Mouse (Mus musculus) erythroblast, embryonic 14.5 days (primary cell): ENCODE results near the gene Anln. TPM values are rescaled to one million over a fixed set of nuclear protein-coding genes. Genes with fewer than 3 reads are reported as not detected.
"Not testable (repeated sequence)": the region's sequence is repeated elsewhere in the genome, so short reads cannot be mapped to it uniquely, and the experiment has no call there.

ENCODE experiments used
- H3K27me3 ChIP-seq: 2 replicates; pipeline ENCODE4 v1.6.1; 2012; ENCODE audit warnings: inconsistent platforms; ENCODE audit not compliant: control insufficient read depth
- H3K36me3 ChIP-seq: 2 replicates; pipeline ENCODE4 v1.6.1; 2012; ENCODE audit warnings: mild to moderate bottlenecking, inconsistent platforms; ENCODE audit not compliant: control insufficient read depth
- H3K4me1 ChIP-seq: 2 replicates; pipeline ENCODE4 v1.6.1; 2012; ENCODE audit warnings: inconsistent platforms; ENCODE audit not compliant: control insufficient read depth
- H3K4me3 ChIP-seq: replicated peaks from 2 replicates; pipeline ENCODE3; 2012; ENCODE audit warnings: moderate library complexity, mild to moderate bottlenecking, inconsistent platforms
- H3K9me3 ChIP-seq: 2 replicates; pipeline ENCODE4 v1.6.1; 2012; ENCODE audit warnings: low read length, inconsistent platforms, mixed read lengths; ENCODE audit not compliant: control insufficient read depth
- GATA1 ChIP-seq: IDR thresholded peaks from 2 replicates; pipeline ENCODE4 v1.6.1; 2012; ENCODE audit warnings: low read length, inconsistent platforms, mixed read lengths
- TAL1 ChIP-seq: IDR thresholded peaks from 3 replicates; pipeline ENCODE4 v1.6.1; 2012; ENCODE audit warnings: low read length, inconsistent platforms, mixed read lengths
- polyA plus RNA-seq: library from polyadenylated mRNA; stranded (reverse); fragments of >175 nt; gene quantifications from 2 replicates; pipeline ENCODE4 v1.2.3, GENCODE M21; 2012

Anln gene
- polyA plus RNA-seq, 1 experiment, result 0.87 TPM

GRCm38 (mm10) chr9:22405414-22405813 is 16.4 kb upstream of the Anln start:
- TF ChIP-seq GATA1 (no peak), TAL1 (no peak)
- Histone ChIP-seq H3K4me1 (peaks cover 4% of the 10 kb centered on the region; the same call in 1 of the 2 replicates), H3K27me3 (no peaks in the 10 kb centered on the region), H3K36me3 (no peaks in the 10 kb centered on the region), H3K4me3 (no peak overlapping the region), H3K9me3 (no peaks in the 10 kb centered on the region)

DNA sequence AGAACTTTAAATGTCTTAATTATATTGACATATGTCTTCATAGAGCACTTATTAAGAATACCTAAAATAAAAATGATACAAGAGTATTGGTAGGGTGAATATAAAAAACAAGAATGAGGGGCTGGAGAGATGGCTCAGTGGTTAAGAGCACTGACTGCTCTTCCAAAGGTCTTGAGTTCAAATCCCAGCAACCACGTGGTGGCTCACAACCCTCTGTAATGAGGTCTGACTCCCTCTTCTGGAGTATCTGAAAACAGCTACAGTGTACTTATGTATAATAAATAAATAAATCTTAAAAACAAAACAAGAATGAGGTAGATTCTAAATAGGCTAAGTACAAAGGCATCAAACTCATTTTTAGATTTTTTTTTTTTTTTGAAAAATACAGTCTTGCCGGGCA is 14.5 kb upstream of the Anln start:
- not testable (repeated sequence) for H3K27me3 ChIP-seq, H3K36me3 ChIP-seq, H3K4me1 ChIP-seq, H3K4me3 ChIP-seq, H3K9me3 ChIP-seq

GRCm38 (mm10) chr9:22402976-22403375 is 14.0 kb upstream of the Anln start:
- no peak overlapping the region for H3K4me3 ChIP-seq
- no peaks in the 10 kb centered on the region for H3K36me3 ChIP-seq
- TF ChIP-seq TAL1 (no peak), GATA1 (no peak)
- no peaks in the 10 kb centered on the region for H3K4me1 ChIP-seq
- no peaks in the 10 kb centered on the region; the same call in 1 of the 2 replicates for H3K27me3 ChIP-seq
- H3K9me3 ChIP-seq, result no peaks in the 10 kb centered on the region

DNA sequence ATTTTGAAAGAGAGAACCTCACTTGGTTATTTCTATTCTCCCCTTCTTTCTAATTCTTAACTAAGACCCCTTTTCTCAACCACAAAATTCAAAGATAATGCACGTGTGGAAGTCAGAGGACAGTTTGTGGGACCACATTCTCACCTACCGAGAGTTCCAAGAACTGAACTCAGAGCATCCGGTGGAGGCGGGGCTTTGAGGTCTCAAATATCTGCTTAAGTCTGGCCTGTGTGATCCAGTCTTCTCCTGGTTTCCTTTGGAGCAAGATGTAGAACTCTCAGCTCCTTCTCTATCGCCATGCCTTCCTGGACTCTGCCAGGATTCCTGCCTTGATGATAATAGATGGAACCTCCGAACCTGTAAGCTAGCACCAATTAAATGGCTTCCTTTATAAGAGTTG is 13.0 kb upstream of the Anln start:
- TF ChIP-seq GATA1 (no peak), TAL1 (no peak)
- no peak overlapping the region for H3K4me3 ChIP-seq
- no peaks in the 10 kb centered on the region; the same call in 1 of the 2 replicates for H3K27me3 ChIP-seq
- H3K9me3 ChIP-seq, result no peaks in the 10 kb centered on the region
- H3K36me3 ChIP-seq, result no peaks in the 10 kb centered on the region
- no peaks in the 10 kb centered on the region for H3K4me1 ChIP-seq

DNA sequence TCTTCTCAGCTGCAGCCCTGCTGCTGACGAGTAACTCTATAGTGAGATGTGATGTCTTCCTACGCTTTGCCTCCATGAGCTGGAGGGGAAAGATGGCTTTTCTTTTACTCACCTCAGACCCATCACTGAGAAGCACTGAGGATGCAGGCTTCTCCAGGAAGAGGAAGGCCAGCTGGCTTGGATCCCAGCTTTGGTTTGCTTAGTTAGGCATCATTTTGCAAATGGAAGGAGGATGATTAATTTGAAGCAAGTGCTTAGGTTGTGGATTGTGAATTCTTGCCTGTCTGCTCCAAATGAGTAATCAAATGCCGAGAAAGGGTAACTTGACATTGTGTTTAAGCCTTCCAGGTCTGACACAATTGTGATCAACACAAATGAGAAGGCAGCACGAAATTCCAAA is 10.0 kb upstream of the Anln start:
- no peaks in the 10 kb centered on the region; the same call in 1 of the 2 replicates for H3K27me3 ChIP-seq
- no peaks in the 10 kb centered on the region for H3K4me1 ChIP-seq
- no peaks in the 10 kb centered on the region for H3K36me3 ChIP-seq
- no peaks in the 10 kb centered on the region for H3K9me3 ChIP-seq
- H3K4me3 ChIP-seq, result no peak overlapping the region
- TF ChIP-seq TAL1, result no peak
- no peak for TF ChIP-seq GATA1

- H3K27me3 ChIP-seq, result no peaks in the 10 kb centered on the region; the same call in 1 of the 2 replicates
- no peak overlapping the region for H3K4me3 ChIP-seq
- no peaks in the 10 kb centered on the region for H3K36me3 ChIP-seq
- H3K4me1 ChIP-seq, result peaks cover 12% of the 10 kb centered on the region
- TF ChIP-seq GATA1 (no peak), TAL1 (no peak)
- peaks cover 2% of the 10 kb centered on the region; the same call in 1 of the 2 replicates for H3K9me3 ChIP-seq
These were observed 5.7 kb upstream of the Anln start for GRCm38 (mm10) chr9:22394725-22395124.

DNA sequence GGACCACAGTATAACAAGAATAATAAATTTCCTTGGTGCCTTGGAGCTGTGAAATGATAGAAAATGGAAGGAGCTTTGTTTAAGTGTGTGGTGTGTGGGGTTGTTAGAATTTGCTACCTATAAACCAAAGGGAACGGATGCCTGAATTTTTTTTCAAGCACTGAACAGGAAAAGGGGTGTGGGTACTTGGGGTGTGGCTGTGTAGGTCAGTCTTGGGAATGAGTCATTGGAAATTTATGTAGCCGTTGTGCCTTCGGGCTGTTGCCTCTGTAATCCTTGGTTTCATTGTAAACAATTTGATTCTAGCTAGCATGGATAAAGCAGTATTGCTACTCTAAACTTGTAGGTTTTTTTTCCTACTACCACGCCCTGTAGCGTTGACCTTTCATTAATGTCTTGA is 1.4 kb upstream of the Anln start:
- Histone ChIP-seq H3K36me3 (peaks cover 27% of the 10 kb centered on the region), H3K27me3 (no peaks in the 10 kb centered on the region), H3K4me3 (peak overlapping the region; percentile 26), H3K4me1 (peaks cover 38% of the 10 kb centered on the region), H3K9me3 (peaks cover 2% of the 10 kb centered on the region; the same call in 1 of the 2 replicates)
- TF ChIP-seq TAL1 (no peak), GATA1 (no peak)

DNA sequence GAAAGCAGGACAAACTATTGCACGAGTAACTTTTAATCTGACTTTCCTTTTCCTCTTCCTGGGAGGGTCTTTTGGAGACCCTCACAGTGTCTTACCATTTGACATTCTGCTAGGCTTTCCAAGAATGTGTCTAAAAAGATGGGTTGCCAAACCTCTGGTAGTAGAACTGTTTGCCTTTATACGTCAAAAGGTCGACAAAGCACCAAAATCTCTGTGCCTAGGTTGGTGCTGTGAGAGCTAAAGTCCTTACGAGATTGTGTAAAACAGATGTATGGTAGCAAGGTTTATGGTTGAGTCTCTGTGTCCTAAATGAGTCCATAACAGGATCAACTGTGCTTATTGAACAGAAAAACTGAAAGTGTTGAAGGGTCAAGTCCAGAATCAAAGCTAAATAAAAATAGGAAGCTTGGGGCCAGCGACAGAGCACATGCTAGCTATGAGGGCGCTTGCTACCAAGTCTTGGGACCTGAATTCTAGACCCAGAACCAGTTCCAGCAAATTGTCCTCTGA is 803 bp upstream of the Anln start:
- H3K4me3 ChIP-seq, result peak overlapping the region; percentile 99
- H3K4me1 ChIP-seq, result peaks cover 41% of the 10 kb centered on the region
- TF ChIP-seq GATA1, result no peak
- no peak for TF ChIP-seq TAL1
- peaks cover 2% of the 10 kb centered on the region; the same call in 1 of the 2 replicates for H3K9me3 ChIP-seq
- H3K27me3 ChIP-seq, result no peaks in the 10 kb centered on the region
- peaks cover 31% of the 10 kb centered on the region for H3K36me3 ChIP-seq

GRCm38 (mm10) chr9:22388401-22388980 is 497 bp downstream of the Anln start:
- peaks cover 45% of the 10 kb centered on the region for H3K4me1 ChIP-seq
- TF ChIP-seq TAL1, result no peak
- peak; percentile 25; the same call in 1 of the 2 replicates for TF ChIP-seq GATA1
- peaks cover 41% of the 10 kb centered on the region for H3K36me3 ChIP-seq
- no peaks in the 10 kb centered on the region for H3K9me3 ChIP-seq
- H3K4me3 ChIP-seq, result peak overlapping the region; percentile 99
- no peaks in the 10 kb centered on the region for H3K27me3 ChIP-seq

DNA sequence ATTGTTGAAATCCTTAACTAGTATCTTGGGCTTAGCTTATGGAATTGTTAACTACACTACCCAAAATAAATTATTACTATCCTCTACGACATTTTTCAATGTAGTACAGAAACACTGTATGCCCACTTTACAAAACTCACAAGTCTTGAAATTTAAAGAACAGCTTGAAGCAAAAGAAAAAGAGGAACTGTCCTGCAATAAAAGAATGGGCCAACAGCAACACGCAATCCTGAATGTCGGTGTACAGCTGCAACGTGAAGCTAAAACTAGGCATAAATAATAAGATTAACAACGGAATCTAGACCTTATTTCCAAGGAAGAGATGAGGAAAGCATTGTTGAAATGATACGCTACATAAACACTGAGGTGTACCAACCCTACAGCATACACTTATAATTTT is 1.1 kb downstream of the Anln start:
- no peaks in the 10 kb centered on the region for H3K9me3 ChIP-seq
- H3K4me1 ChIP-seq, result peaks cover 48% of the 10 kb centered on the region
- no peaks in the 10 kb centered on the region for H3K27me3 ChIP-seq
- H3K4me3 ChIP-seq, result peak overlapping the region; percentile 99
- TF ChIP-seq TAL1 (no peak), GATA1 (no peak)
- peaks cover 47% of the 10 kb centered on the region for H3K36me3 ChIP-seq
